Mouse (Mus musculus): ENCODE results near the gene Abi1. TPM values are rescaled to one million over a fixed set of nuclear protein-coding genes. Genes with fewer than 3 reads are reported as not detected.

Gene Abi1
- polyA plus RNA-seq, 1 experiment from 2014 or later: 41.7 TPM

DNA sequence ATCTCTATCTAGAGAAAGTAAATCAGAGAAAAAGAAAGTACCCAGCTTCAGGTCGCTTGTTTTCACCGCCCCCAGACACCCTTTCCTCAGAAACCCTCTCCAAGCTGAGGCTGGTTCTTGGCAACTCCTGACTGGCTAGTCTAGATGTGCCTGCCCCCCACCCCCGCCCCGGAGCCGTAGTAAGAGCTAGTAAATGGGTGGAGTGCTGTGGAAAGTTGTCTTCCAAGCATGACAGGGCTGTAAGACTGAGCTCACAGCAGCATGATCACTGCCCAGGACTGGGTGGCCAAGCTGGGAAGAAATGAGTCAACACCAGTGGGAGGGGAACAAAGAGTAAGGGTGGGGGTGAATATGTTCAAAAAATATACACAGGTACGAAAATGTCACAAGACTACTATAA is 33.8 kb downstream of the Abi1 start:
- peaks cover 8% of the 10 kb centered on the region for H3K36me3 ChIP-seq
- 75% methylated on average over 6 of the region's 6 CpGs for WGBS

DNA sequence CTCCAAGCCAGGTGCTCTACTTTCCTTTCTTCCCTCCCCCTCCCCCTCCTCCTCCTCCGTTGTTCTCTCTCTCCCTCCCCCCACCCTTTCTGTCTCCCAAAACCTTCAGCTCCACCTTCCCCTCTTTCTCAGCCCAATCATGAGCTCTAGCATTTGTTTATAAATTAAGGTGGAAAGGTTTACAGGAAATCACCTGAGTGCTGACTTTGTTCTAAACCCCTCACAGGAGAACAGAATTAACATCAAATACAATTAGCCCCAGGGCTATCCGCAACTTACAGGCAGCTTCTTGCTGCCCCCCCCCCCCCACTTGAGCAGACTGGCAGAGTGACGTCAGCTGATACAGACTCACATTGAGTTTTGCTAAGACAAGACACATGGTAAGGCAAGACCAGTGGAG is 37.4 kb downstream of the Abi1 start:
- no peak overlapping the region for H3K4me3 ChIP-seq
- H3K9me3 ChIP-seq: no peaks in the 10 kb centered on the region
- 32% methylated on average over 3 of the region's 3 CpGs for WGBS
- no peaks in the 10 kb centered on the region for H3K4me1 ChIP-seq
- no peak for ATAC-seq (ENCODE audit: insufficient number of reproducible peaks, insufficient read depth, low FRiP score, low TSS enrichment, low read depth)
- H3K4me2 ChIP-seq: no peak overlapping the region
- peaks cover 4% of the 10 kb centered on the region; the same call in 1 of the 2 replicates for H3K36me3 ChIP-seq
- H3K27me3 ChIP-seq: no peaks in the 10 kb centered on the region
- no peak overlapping the region for H3K9ac ChIP-seq
- no peak overlapping the region for H3K27ac ChIP-seq

More for the DNA sequence above, 33.8 kb downstream of the Abi1 start:
- no peak overlapping the region for H3K27ac ChIP-seq
- no peak overlapping the region for H3K4me3 ChIP-seq
- no peak for ATAC-seq (ENCODE audit: insufficient number of reproducible peaks, insufficient read depth, low FRiP score, low TSS enrichment, low read depth)
- no peaks in the 10 kb centered on the region for H3K4me1 ChIP-seq
- H3K4me2 ChIP-seq: no peak overlapping the region
- no peaks in the 10 kb centered on the region for H3K27me3 ChIP-seq
- H3K9me3 ChIP-seq: no peaks in the 10 kb centered on the region
- no peak overlapping the region for H3K9ac ChIP-seq

- no peaks in the 10 kb centered on the region for H3K4me1 ChIP-seq
- H3K4me3 ChIP-seq: no peak overlapping the region
- no peak overlapping the region for H3K4me2 ChIP-seq
- H3K27ac ChIP-seq: no peak overlapping the region
- peaks cover 4% of the 10 kb centered on the region for H3K36me3 ChIP-seq
- WGBS: 85% methylated on average over 1 of the region's 1 CpGs
- H3K27me3 ChIP-seq: no peaks in the 10 kb centered on the region
- no peaks in the 10 kb centered on the region for H3K9me3 ChIP-seq
- no peak for ATAC-seq (ENCODE audit: insufficient number of reproducible peaks, insufficient read depth, low FRiP score, low TSS enrichment, low read depth)
- no peak overlapping the region for H3K9ac ChIP-seq
These were observed 40.4 kb downstream of the Abi1 start for GRCm38 (mm10) chr2:22999620-23000019.

- 74% methylated on average over 2 of the region's 2 CpGs for WGBS
- H3K27ac ChIP-seq: no peak overlapping the region
- ATAC-seq (ENCODE audit: insufficient number of reproducible peaks, insufficient read depth, low FRiP score, low TSS enrichment, low read depth): no peak
- H3K27me3 ChIP-seq: no peaks in the 10 kb centered on the region
- H3K36me3 ChIP-seq: peaks cover 10% of the 10 kb centered on the region
- H3K4me2 ChIP-seq: no peak overlapping the region
- no peak overlapping the region for H3K4me3 ChIP-seq
- no peaks in the 10 kb centered on the region for H3K9me3 ChIP-seq
- H3K9ac ChIP-seq: no peak overlapping the region
- no peaks in the 10 kb centered on the region for H3K4me1 ChIP-seq
These were observed 41.2 kb downstream of the Abi1 start for GRCm38 (mm10) chr2:22998804-22999203.

DNA sequence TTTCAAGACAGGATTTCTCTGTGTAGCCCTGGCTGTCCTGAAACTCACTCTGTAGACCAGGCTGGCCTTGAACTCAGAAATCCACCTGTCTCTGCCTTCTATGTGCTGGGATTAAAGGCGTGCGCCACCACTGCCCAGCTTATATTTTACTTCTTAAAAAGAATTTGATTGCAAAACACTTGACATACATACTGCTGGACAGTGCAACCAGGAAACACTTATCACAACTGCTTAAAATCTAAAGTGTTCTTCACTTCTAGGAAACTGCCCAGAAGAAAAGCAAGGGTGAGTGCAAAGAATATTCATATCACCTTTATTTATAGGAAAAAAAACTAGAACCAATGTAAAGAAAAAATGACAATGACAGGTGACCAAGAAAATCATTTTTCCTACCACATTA is 42.0 kb downstream of the Abi1 start:
- Histone ChIP-seq H3K9ac (no peak overlapping the region), H3K27me3 (no peaks in the 10 kb centered on the region), H3K9me3 (no peaks in the 10 kb centered on the region), H3K36me3 (peaks cover 16% of the 10 kb centered on the region), H3K4me2 (no peak overlapping the region), H3K27ac (no peak overlapping the region), H3K4me1 (no peaks in the 10 kb centered on the region), H3K4me3 (no peak overlapping the region)
- WGBS: 91% methylated on average over 2 of the region's 2 CpGs
- ATAC-seq (ENCODE audit: insufficient number of reproducible peaks, insufficient read depth, low FRiP score, low TSS enrichment, low read depth): no peak

- Histone ChIP-seq H3K27me3 (no peaks in the 10 kb centered on the region), H3K27ac (no peak overlapping the region), H3K4me1 (no peaks in the 10 kb centered on the region), H3K9ac (no peak overlapping the region), H3K4me3 (no peak overlapping the region), H3K36me3 (peaks cover 18% of the 10 kb centered on the region), H3K4me2 (no peak overlapping the region), H3K9me3 (no peaks in the 10 kb centered on the region)
- ATAC-seq (ENCODE audit: insufficient number of reproducible peaks, insufficient read depth, low FRiP score, low TSS enrichment, low read depth): no peak
These were observed 44.0 kb downstream of the Abi1 start for GRCm38 (mm10) chr2:22996071-22996470.

DNA sequence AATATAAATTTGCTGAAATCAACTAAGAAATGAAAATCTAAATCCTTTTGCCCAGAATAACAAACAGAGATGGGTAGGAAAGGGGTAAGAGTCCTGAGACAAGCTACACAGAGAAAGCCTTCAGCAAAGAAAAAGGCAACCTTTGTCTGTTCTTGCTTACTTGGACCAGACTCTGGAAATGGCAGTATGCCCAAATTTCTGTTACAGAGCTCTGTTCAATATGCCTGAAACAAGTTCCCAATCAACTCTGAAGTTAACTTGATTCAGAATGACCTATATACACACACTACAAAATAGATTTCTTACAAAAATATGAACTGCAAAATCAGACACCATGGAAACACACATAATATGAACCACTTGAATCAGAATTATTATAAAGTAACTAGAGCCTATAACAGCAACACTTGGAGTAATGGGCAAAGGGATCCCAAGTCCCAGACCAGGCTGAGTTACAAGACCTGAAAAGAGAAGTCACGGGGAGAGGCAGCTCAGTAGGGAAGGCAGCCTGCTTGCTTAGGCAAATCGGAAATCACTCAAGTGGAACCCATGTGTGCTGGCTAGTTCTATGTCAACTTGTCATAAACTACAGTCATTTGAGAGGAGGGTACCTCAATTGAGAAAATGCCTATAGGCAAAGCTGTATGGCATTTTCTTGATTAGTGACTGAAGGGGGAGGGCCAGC is 53.9 kb downstream of the Abi1 start:
- Histone ChIP-seq H3K9me3 (no peaks in the 10 kb centered on the region), H3K4me2 (peak overlapping the region; percentile 31; the same call in 1 of the 2 replicates), H3K9ac (no peak overlapping the region), H3K4me1 (peaks cover 11% of the 10 kb centered on the region), H3K36me3 (no peaks in the 10 kb centered on the region), H3K27me3 (no peaks in the 10 kb centered on the region), H3K27ac (peak overlapping the region; percentile 75), H3K4me3 (no peak overlapping the region)
- no peak; the same call in 1 of the 2 replicates for ATAC-seq (ENCODE audit: insufficient number of reproducible peaks, insufficient read depth, low FRiP score, low TSS enrichment, low read depth)
- WGBS: 36% methylated on average over 2 of the region's 2 CpGs

DNA sequence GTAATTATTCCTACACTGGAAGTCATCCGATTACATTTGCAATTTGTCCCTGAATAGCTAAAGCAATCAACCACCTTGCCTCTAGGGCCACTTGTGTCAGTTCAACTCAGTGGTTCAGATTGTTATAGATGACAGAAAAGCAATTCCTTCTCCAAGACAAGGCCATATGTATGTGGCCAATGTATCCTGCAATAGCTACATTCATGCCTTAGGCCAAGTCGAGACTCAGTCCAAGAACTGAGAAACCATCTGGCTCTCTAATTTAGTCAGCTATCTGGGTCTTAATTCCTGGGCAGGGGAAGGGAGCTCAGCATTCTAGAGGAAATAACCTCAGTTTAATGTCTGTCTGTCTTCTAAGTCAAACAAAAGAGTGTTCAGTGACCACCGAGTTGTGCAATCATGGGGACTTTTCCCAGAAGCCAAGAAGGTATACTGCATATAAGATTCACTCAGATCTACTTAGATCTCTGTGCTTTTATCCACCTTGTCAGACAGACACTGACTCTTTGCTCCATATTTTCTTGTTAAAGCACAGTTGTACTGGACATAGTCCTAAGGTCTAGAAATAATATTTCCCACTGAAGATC is 62.6 kb downstream of the Abi1 start:
- no peak for ATAC-seq (ENCODE audit: insufficient number of reproducible peaks, insufficient read depth, low FRiP score, low TSS enrichment, low read depth)
- Histone ChIP-seq H3K9me3 (no peaks in the 10 kb centered on the region), H3K4me2 (no peak overlapping the region), H3K4me1 (no peaks in the 10 kb centered on the region), H3K9ac (no peak overlapping the region), H3K36me3 (no peaks in the 10 kb centered on the region), H3K27me3 (no peaks in the 10 kb centered on the region), H3K27ac (no peak overlapping the region), H3K4me3 (no peak overlapping the region)
- 45% methylated on average over 3 of the region's 3 CpGs for WGBS

DNA sequence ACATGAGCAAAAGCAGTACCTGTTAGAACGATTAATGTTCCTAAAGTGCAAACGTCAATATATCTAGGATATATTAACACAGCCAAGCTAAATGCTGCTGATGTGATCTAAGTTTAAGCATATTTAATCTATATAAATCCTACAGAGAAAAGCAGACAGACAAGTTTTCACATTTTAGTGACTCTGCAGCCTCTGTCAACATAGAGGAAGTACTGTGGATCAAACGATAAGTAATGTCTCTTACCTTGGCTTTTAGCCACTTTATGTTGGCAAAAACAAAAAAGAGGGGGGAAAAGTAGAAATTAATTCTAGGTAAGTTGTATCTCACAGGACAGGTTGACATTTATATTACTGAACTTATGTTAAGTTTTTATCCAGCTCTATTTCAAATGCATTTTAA is 77.1 kb downstream of the Abi1 start:
- Histone ChIP-seq H3K9ac (no peak overlapping the region), H3K4me3 (no peak overlapping the region), H3K4me2 (no peak overlapping the region), H3K36me3 (peaks cover 6% of the 10 kb centered on the region; the same call in 1 of the 2 replicates), H3K4me1 (no peaks in the 10 kb centered on the region), H3K27me3 (no peaks in the 10 kb centered on the region), H3K9me3 (no peaks in the 10 kb centered on the region), H3K27ac (no peak overlapping the region)
- no peak for ATAC-seq (ENCODE audit: insufficient number of reproducible peaks, insufficient read depth, low FRiP score, low TSS enrichment, low read depth)
- 89% methylated on average over 3 of the region's 3 CpGs for WGBS

DNA sequence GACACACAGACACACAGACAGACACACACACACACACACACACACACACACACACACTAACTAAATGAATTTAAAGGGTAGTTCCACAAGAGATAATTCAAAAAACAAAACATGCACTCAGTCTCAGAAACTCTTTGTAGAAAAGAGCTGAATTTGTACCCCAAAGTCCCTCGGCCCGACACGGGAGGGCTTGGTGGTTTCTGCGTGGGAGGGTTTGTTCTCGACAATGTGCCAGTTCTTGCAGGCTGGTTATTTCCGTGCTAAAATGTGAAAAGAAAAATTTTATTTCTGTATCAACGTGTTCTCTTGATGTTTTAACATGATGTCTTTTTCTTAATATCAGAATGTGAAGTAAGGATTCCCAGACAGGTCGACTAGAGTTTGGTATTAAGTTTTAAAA is 77.8 kb downstream of the Abi1 start:
- ATAC-seq (ENCODE audit: insufficient number of reproducible peaks, insufficient read depth, low FRiP score, low TSS enrichment, low read depth): no peak
- peaks cover 12% of the 10 kb centered on the region; the same call in 1 of the 2 replicates for H3K36me3 ChIP-seq
- H3K27ac ChIP-seq: no peak overlapping the region
- no peaks in the 10 kb centered on the region for H3K4me1 ChIP-seq
- H3K4me2 ChIP-seq: no peak overlapping the region
- H3K4me3 ChIP-seq: no peak overlapping the region
- no peaks in the 10 kb centered on the region for H3K27me3 ChIP-seq
- no peak overlapping the region for H3K9ac ChIP-seq
- WGBS: 92% methylated on average over 8 of the region's 8 CpGs
- H3K9me3 ChIP-seq: no peaks in the 10 kb centered on the region

DNA sequence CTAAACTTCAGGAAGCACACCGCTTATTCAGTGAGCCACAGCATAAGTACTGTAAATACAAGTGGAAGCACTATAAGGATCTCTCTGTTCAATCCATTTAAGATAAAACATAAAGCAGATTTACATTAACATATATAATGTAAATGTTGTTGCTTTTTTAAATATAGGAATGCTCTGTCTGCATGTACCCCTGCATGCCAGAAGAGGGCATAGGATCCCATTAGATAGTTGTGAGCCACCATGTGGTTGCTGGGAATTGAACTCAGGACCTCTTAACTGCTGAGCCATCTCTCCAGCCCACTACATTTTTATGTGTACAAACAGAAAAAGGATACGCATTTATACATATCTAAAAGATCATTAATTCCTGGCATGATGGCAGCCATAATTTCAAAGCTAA is 78.4 kb downstream of the Abi1 start:
- Histone ChIP-seq H3K9me3 (no peaks in the 10 kb centered on the region), H3K4me1 (no peaks in the 10 kb centered on the region), H3K4me3 (no peak overlapping the region), H3K27ac (no peak overlapping the region), H3K4me2 (no peak overlapping the region), H3K27me3 (no peaks in the 10 kb centered on the region), H3K36me3 (peaks cover 16% of the 10 kb centered on the region; the same call in 1 of the 2 replicates), H3K9ac (no peak overlapping the region)
- 99% methylated on average over 2 of the region's 2 CpGs for WGBS
- no peak for ATAC-seq (ENCODE audit: insufficient number of reproducible peaks, insufficient read depth, low FRiP score, low TSS enrichment, low read depth)

DNA sequence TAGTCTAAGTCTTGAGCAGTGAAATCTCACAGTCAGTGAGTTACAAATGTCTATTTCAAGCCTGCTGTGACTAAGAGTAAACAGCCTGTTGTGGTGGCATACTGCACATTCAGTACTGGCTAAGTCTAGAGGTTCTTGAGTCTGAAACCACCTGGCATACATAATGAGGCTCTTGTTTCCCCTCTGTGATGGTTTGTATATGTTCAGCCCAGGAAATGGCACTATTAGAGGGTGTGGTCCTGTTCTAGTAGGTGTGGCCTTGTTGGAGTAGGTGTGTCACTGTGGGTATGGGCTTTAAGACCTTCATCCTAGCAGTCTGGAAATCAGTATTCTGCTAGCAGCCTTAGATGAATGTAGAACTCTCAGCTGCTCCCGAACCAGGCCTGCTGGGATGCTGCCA is 82.6 kb downstream of the Abi1 start:
- Histone ChIP-seq H3K4me1 (no peaks in the 10 kb centered on the region), H3K4me3 (no peak overlapping the region), H3K27ac (no peak overlapping the region), H3K9me3 (no peaks in the 10 kb centered on the region), H3K9ac (no peak overlapping the region), H3K36me3 (peaks cover 16% of the 10 kb centered on the region; the same call in 1 of the 2 replicates), H3K27me3 (no peaks in the 10 kb centered on the region), H3K4me2 (no peak overlapping the region)
- ATAC-seq (ENCODE audit: insufficient number of reproducible peaks, insufficient read depth, low FRiP score, low TSS enrichment, low read depth): no peak
- WGBS: 85% methylated on average over 1 of the region's 1 CpGs
